Mouse (Mus musculus) heart, embryonic 12.5 days (tissue): ENCODE data around the gene Smarcal1. TPM values are rescaled to one million over a fixed set of nuclear protein-coding genes. Genes with fewer than 3 reads are reported as not detected.

Experiments used
- ATAC-seq: fragments of 200-750 bp; cut with Nextera tagmentation; 2 replicates; pipeline ENCODE4 v1.8.0; 2017; ENCODE audit warnings: moderate TSS enrichment, moderate library complexity; ENCODE audit not compliant: insufficient number of reproducible peaks, low FRiP score
- H3K27ac ChIP-seq: fragments of 300-500 bp; sonication (generic); 2 replicates; pipeline ENCODE4 v1.5.1; 2016; ENCODE audit warnings: mild to moderate bottlenecking, moderate library complexity; ENCODE audit not compliant: poor library complexity, severe bottlenecking
- H3K27me3 ChIP-seq: fragments of 300-500 bp; sonication (generic); replicated peaks from 2 replicates; pipeline ENCODE4 v1.6.1; 2016; ENCODE audit warnings: mild to moderate bottlenecking, moderate library complexity
- H3K36me3 ChIP-seq: fragments of 300-500 bp; sonication (generic); 2 replicates; pipeline ENCODE4 v1.6.1; 2016; ENCODE audit warnings: mild to moderate bottlenecking, moderate library complexity
- H3K4me1 ChIP-seq: fragments of 300-500 bp; sonication (generic); replicated peaks from 2 replicates; pipeline ENCODE4 v1.6.1; 2016; ENCODE audit warnings: mild to moderate bottlenecking
- H3K4me2 ChIP-seq: fragments of 300-500 bp; sonication (generic); 2 replicates; pipeline ENCODE4 v1.6.1; 2016; ENCODE audit warnings: mild to moderate bottlenecking, moderate library complexity
- H3K4me3 ChIP-seq: fragments of 300-500 bp; sonication (generic); 2 replicates; pipeline ENCODE4 v1.5.1; 2016; ENCODE audit warnings: mild to moderate bottlenecking
- H3K9ac ChIP-seq: fragments of 300-500 bp; sonication (generic); 2 replicates; pipeline ENCODE4 v1.6.1; 2016; ENCODE audit warnings: mild to moderate bottlenecking, moderate library complexity
- H3K9me3 ChIP-seq: fragments of 300-500 bp; sonication (generic); replicated peaks from 2 replicates; pipeline ENCODE4 v1.6.1; 2016; ENCODE audit warnings: mild to moderate bottlenecking, moderate library complexity
- WGBS: fragments of 180-500 bp; shearing (Covaris S2); methylation state at CpG from one replicate; pipeline ENCODE4 v1.1.7; 2016; 5-methylcytosine and 5-hydroxymethylcytosine counted together
- polyA plus RNA-seq: library from polyadenylated mRNA; unstranded; fragments of >200 nt; fragmentation: Nextera tagmentation; extraction: Ambion mirVana; gene quantifications from 2 replicates; pipeline ENCODE4 v1.2.1, GENCODE M21; 2016

Smarcal1 gene
- polyA plus RNA-seq, 1 experiment from 2014 or later: 18.7 TPM

DNA sequence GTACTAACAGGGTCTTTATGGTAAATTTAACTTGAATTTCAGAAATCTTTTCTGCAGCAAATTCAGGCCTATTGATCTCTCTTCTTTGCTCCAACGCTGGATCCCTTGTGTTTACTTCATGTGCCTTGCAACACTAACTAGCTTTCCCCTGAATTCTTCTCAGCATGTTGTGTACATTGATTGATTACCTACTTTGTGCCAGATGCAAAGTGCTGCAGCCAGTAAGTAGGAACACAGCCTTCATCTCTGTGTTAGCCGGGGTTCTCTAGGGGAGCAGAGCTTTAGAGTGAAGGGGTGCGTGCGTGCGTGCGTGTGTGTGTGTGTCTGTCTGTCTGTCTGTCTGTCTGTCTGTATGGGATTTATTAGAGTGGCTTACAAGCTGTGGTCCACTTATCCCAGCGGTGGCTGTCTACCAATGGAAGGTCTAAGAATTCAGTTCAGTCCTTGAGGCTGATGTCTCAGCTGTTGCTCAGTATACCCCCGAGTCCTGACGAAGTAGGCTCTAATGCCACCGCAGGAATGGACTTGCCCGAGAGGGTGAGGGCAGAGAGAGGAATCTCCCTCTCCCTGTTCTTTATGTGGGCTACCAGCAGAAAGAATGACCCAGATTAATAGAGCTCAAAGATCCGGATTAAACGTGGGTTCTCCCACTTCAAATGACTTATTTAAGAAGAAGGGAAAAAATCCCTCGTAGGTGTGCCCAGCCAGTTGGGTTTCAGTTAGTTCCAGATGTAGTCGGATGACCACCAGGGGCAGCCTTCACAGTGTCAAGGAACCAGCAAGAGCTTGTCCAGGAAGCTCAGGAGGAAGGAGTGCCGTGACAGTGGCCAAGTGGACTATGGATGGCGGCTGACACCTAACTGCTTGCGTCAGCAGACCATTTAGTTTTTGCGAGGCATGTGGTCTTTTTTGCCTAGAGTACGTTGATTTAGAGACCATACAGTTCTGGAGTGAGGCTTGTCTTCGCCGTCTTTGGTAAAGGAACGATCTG lies 27.1 kb downstream of the Smarcal1 start:
- no peaks in the 10 kb centered on the region for H3K9me3 ChIP-seq
- no peaks in the 10 kb centered on the region for H3K4me1 ChIP-seq
- no peaks in the 10 kb centered on the region for H3K27me3 ChIP-seq
- H3K27ac ChIP-seq: no peak overlapping the region
- peaks cover 70% of the 10 kb centered on the region for H3K36me3 ChIP-seq
- no peak overlapping the region for H3K4me3 ChIP-seq
- ATAC-seq: no peak
- H3K9ac ChIP-seq: no peak overlapping the region
- 88% methylated on average over 23 of the region's 23 CpGs for WGBS
- no peak overlapping the region for H3K4me2 ChIP-seq

DNA sequence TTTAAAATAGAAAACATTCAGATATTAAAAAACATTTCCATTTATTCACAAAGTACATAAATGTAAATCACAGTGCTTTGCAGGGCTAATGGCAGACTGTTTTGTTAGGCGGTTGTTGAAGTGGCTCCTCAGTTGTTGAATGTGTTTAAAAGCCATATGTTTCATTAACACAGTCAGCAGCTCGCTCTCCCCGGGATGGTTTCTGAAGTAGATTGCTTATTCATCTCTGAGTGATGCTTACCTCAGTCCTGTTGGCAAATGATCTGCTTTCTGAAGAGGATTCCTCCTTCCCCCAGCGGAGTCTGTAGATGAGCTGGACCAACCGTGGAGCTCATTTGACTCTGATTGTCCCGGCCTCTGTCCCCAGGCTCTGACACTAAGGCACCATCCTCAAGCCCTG lies 29.1 kb downstream of the Smarcal1 start:
- Histone ChIP-seq H3K4me2 (no peak overlapping the region), H3K9ac (no peak overlapping the region), H3K9me3 (no peaks in the 10 kb centered on the region), H3K27me3 (no peaks in the 10 kb centered on the region), H3K4me3 (no peak overlapping the region), H3K27ac (no peak overlapping the region), H3K36me3 (peaks cover 74% of the 10 kb centered on the region), H3K4me1 (no peaks in the 10 kb centered on the region)
- ATAC-seq: no peak
- WGBS: 87% methylated on average over 6 of the region's 6 CpGs

DNA sequence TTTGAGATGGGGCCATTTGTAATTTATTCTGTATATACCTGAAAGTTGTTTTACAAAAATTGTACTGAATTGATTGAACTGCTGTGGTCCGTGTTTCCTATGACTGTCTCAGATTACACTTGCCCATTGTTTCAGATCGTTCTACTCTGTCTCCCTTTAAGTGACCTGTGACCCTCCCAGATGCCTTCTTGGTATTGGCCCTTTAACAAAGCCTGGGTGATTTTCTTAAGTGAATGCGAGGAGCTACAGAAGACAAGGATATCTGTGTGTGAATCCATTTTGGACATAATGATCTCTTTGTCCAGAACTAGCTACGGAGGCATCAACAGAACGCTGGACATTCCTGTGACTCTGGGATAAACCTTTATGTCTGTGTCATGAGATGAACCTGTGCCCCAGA lies 52.2 kb downstream of the Smarcal1 start:
- Histone ChIP-seq H3K27ac (no peak overlapping the region), H3K4me2 (no peak overlapping the region), H3K4me3 (no peak overlapping the region), H3K36me3 (peaks cover 37% of the 10 kb centered on the region), H3K27me3 (no peaks in the 10 kb centered on the region), H3K4me1 (no peaks in the 10 kb centered on the region), H3K9ac (no peak overlapping the region), H3K9me3 (no peaks in the 10 kb centered on the region)
- 62% methylated on average over 5 of the region's 5 CpGs for WGBS
- no peak for ATAC-seq

DNA sequence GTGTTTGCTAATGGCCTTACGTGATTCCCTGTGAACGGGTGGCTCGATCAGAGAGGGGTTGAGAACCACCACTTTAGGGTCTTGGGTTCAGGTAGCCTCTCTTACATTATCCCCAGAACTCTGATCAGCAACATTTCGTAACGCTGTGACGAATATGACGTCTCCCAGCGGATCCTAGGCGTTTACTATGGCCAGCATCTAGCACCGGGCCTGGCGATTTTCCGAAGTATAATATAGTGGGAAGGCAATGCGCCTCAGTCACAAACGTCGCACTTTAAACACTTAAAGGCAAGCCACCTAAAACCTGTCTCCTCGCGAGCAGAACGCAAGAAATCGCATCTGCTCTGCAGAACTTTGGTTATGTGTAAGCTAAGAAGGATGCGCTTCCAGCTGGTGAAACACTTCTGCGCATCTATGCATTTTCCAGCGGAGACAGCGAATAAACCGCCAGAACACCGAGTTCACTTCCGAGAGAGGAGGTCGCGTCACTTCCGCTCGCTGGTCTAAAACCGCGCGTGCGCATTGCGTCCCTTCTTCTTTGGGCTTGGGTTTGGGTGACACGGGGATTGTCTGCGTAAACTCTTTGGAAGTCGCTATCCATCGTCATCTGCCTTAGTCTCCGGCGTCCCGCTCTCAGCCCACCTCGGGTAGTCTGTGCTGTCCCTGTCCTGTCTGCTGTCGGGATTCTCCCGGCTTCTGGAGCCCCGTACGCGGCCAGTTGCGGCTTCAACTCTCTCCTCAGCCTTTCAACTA lies 57.8 kb downstream of the Smarcal1 start:
- H3K9ac ChIP-seq: no peak overlapping the region

DNA sequence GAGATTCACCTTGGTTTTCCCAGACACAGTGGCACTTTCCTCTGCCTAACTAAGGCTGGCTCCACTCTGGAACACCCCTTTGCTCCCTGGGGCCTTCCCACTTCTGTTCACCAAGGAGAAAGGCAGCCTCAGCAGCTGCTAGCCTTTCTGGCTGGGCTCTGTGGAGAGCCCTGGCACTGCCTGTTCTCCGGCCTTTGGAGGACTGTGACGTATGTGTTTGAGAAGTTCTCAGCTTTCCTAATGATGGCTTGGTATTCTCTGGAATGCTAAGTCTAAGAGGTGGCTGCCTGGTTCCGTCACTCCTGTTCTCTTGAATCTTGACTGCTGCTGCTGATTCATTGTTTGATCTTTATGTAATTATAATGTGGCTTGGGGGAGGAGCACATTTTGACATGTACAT lies 90.0 kb downstream of the Smarcal1 start:
- no peak overlapping the region for H3K4me3 ChIP-seq
- no peaks in the 10 kb centered on the region for H3K27me3 ChIP-seq
- no peak for ATAC-seq
- WGBS: 46% methylated on average over 3 of the region's 3 CpGs
- no peaks in the 10 kb centered on the region for H3K4me1 ChIP-seq
- no peak overlapping the region for H3K4me2 ChIP-seq
- no peak overlapping the region for H3K27ac ChIP-seq
- H3K9ac ChIP-seq: no peak overlapping the region
- H3K36me3 ChIP-seq: no peaks in the 10 kb centered on the region
- no peaks in the 10 kb centered on the region for H3K9me3 ChIP-seq

More for the DNA sequence above, 57.8 kb downstream of the Smarcal1 start:
- Histone ChIP-seq H3K4me2 (peak overlapping the region; percentile 67), H3K27me3 (no peaks in the 10 kb centered on the region), H3K4me1 (no peaks in the 10 kb centered on the region), H3K9me3 (0 out of 2 replicates have a peak, but pooled peaks cover 3% of the 10 kb centered on the region), H3K36me3 (no peaks in the 10 kb centered on the region), H3K27ac (no peak overlapping the region), H3K4me3 (peak overlapping the region; percentile 40)
- WGBS: 33% methylated on average over 49 of the region's 49 CpGs
- peak; percentile 25; the same call in 1 of the 2 replicates for ATAC-seq

Other genes with a start within 250 kb of the Smarcal1 start
- not detected in 2 replicates for gene March4, start 46.3 kb upstream of the Smarcal1 start, polyA plus RNA-seq
- not detected in 2 replicates for gene Ankar, start 117.3 kb downstream of the Smarcal1 start, polyA plus RNA-seq
- 1,106 and 1,125 TPM in 2 replicates for gene Rpl37a, start 128.0 kb downstream of the Smarcal1 start, polyA plus RNA-seq
- 91.7 and 93.5 TPM in 2 replicates for gene Igfbp2, start 241.3 kb downstream of the Smarcal1 start, polyA plus RNA-seq